Comparison of ENCODE assay signal across 26 mouse cellular contexts in genomic region chr15:89458942-89459341, GRCm38 (mm10).
A peak's percentile ranks its signal among the peaks of the same experiment; 100 is the strongest.
DNase-seq lines count a peak whose midpoint lies in the region; ATAC-seq lines count a peak whose summit lies in the region.
"Had no signal": no experiment of that assay in that cellular context is flagged by ENCODE, and none has a peak within 500 bp of the region (broad histone marks: within the 10 kb centered on the region; RNA-seq: fewer than 3 reads in every experiment).

No protein-coding gene starts in this region.

- DNase-seq in cerebellum, adult 9-11 months, result peak; percentile 30
- peak; percentile 20 for DNase-seq in T-cell, adult 2 months (ENCODE audit: low spot score)
- DNase-seq in induced T-regulatory cell, adult 2 months (ENCODE audit: low read depth), result peak; percentile 17
- DNase-seq in splenic B cell, adult 2 months (ENCODE audit: low read depth, low spot score), result peak; percentile 63
- DNase-seq in Muller cell, postnatal 12 days (ENCODE audit: inconsistent ontology term), result no peak
- no peak for DNase-seq in frontal cortex, postnatal 10 days (ENCODE audit: low spot score in 2 of 2)
- DNase-seq: adrenal gland, postnatal 10 days; cerebellum, postnatal 25 days; embryo, embryonic 11 days; gastrocnemius, postnatal 25 days; heart, postnatal 14 days; kidney, adult 8-10 months; kidney, postnatal 4 days; layer of hippocampus, postnatal 36 days; liver; lung, embryonic 14.5 days; lung, postnatal 14 days; thymus, postnatal 25 days had no signal

- H3K27me3 ChIP-seq in splenic B cell, adult 2 months (ENCODE audit: control insufficient read depth, insufficient read depth, low read length, poor library complexity, severe bottlenecking), result no peaks in the 10 kb centered on the region
- H3K27me3 ChIP-seq: neural tube, embryonic 13.5 days had no signal

- no peaks in the 10 kb centered on the region for H3K36me3 ChIP-seq in splenic B cell, adult 2 months (ENCODE audit: control insufficient read depth, insufficient read depth, low read length, poor library complexity, severe bottlenecking)
- H3K36me3 ChIP-seq: embryonic facial prominence, embryonic 12.5 days; liver, embryonic 15.5 days; stomach, embryonic 15.5 days had no signal

- no peak for ATAC-seq in cerebellum, adult (ENCODE audit: insufficient number of reproducible peaks, low FRiP score, low TSS enrichment)
- ATAC-seq: forebrain, embryonic 14.5 days; hindbrain, embryonic 16.5 days; intestine, embryonic 16.5 days had no signal

Comparison
In these comparisons a context has a peak if more than half of its experiments do, and no peak if none do; other contexts are left out.
1. DNase-seq: peak in cerebellum, adult 9-11 months (single experiment), T-cell, adult 2 months (single experiment), induced T-regulatory cell, adult 2 months (single experiment) and splenic B cell, adult 2 months (single experiment); none in Muller cell, postnatal 12 days (single experiment) and frontal cortex, postnatal 10 days (0 of 2).